Mouse (Mus musculus) neural tube, embryonic 13.5 days (tissue): Measurements from ENCODE around the gene Lhb. TPM values are rescaled to one million over a fixed set of nuclear protein-coding genes. Genes with fewer than 3 reads are reported as not detected.

ENCODE experiments used
- ATAC-seq: fragments of 200-750 bp; cut with Nextera tagmentation; 2 replicates; pipeline ENCODE4 v1.8.0; 2017; ENCODE audit warnings: low read depth, mild to moderate bottlenecking, moderate TSS enrichment, moderate library complexity
- H3K27ac ChIP-seq: fragments of 300-500 bp; sonication (generic); replicated peaks from 2 replicates; pipeline ENCODE4 v1.5.1; 2015; ENCODE audit warnings: moderate library complexity, mild to moderate bottlenecking, inconsistent platforms
- H3K27me3 ChIP-seq: fragments of 300-500 bp; sonication (generic); 2 replicates; pipeline ENCODE4 v1.6.1; 2015; ENCODE audit warnings: mild to moderate bottlenecking, inconsistent platforms
- H3K36me3 ChIP-seq: fragments of 300-500 bp; sonication (generic); 2 replicates; pipeline ENCODE4 v1.6.1; 2015; ENCODE audit warnings: mild to moderate bottlenecking, inconsistent platforms
- H3K4me1 ChIP-seq: fragments of 300-500 bp; sonication (generic); replicated peaks from 2 replicates; pipeline ENCODE4 v1.6.1; 2015; ENCODE audit warnings: inconsistent platforms
- H3K4me2 ChIP-seq: fragments of 300-500 bp; sonication (generic); 2 replicates; pipeline ENCODE4 v1.6.1; 2015; ENCODE audit warnings: inconsistent platforms, mild to moderate bottlenecking, moderate library complexity
- H3K4me3 ChIP-seq: fragments of 300-500 bp; sonication (generic); 2 replicates; pipeline ENCODE4 v1.5.1; 2015; ENCODE audit warnings: mild to moderate bottlenecking, inconsistent platforms
- H3K9ac ChIP-seq: fragments of 300-500 bp; sonication (generic); 2 replicates; pipeline ENCODE4 v1.6.1; 2015; ENCODE audit warnings: moderate library complexity, mild to moderate bottlenecking, inconsistent platforms
- H3K9me3 ChIP-seq: fragments of 300-500 bp; sonication (generic); 2 replicates; pipeline ENCODE4 v1.6.1; 2016; ENCODE audit warnings: inconsistent platforms
- WGBS: fragments of 180-500 bp; shearing (Covaris S2); methylation state at CpG from one replicate; pipeline ENCODE4 v1.1.7; 2015; 5-methylcytosine and 5-hydroxymethylcytosine counted together
- microRNA-seq: library from miRNA; unstranded; fragments of <30 nt; microRNA quantifications from one replicate; pipeline ENCODE4, GENCODE M21; 2016
- polyA plus RNA-seq: library from polyadenylated mRNA; unstranded; fragments of >200 nt; fragmentation: Nextera tagmentation; extraction: Ambion mirVana; gene quantifications from 2 replicates; pipeline ENCODE4 v1.2.1, GENCODE M21; 2015

The Lhb gene
- polyA plus RNA-seq, 1 experiment from 2014 or later, result not detected

DNA sequence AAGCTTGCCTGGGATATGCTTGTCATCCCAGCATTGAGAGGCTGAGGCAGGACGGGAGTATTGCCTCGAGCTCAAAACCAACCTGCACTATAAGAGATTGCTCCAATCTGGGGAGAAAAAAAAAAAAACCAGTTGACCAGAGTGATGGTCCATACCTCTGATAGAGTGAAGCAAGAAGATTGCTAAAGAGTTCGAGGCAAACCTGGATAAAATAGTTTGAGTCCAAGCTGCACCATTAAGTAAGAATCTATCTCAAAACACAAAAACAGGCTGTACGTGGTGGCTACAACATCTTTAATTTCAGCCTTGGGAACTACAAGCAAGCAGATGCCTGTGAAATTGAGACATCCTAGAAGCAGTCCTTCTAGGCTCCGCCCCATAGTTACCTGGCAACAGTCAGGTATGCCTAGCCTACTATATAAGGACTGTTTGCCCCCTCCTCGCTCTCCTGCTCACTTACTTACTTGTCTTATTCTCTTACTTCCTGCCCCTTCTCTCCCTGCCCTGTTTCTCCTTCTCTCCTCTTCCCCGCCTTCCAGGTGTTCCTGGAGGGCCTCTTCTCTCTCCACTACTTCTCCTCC is 46.6 kb downstream of the Lhb start:
- Histone ChIP-seq H3K27me3 (no peaks in the 10 kb centered on the region), H3K9ac (peak overlapping the region; percentile 65), H3K4me1 (peaks cover 31% of the 10 kb centered on the region), H3K4me2 (peak overlapping the region; percentile 87), H3K9me3 (no peaks in the 10 kb centered on the region), H3K36me3 (peaks cover 35% of the 10 kb centered on the region), H3K4me3 (peak overlapping the region; percentile 94), H3K27ac (no peak overlapping the region)
- ATAC-seq, result peak; percentile 32; the same call in 1 of the 2 replicates
- 39% methylated on average over 7 of the region's 7 CpGs for WGBS

DNA sequence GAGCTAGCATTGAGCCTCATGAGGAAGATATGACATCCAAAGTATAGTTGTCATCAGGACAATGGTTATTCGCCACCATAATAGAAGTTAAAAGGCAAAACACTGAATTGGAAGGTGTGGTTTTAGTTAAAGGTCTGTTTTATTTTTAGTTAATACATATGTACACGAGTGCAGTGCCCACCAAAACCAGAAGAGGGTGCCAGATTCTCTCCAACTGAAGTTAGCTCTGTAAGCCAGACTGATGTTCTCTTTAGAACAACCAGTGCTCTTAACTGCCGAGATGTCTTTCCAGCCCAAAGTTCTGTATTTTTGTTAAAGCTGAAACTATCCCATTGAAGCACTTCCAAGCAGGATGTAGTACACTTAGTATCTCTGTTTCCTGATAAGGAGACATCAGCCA is 50.2 kb downstream of the Lhb start:
- H3K27ac ChIP-seq, result no peak overlapping the region
- peaks cover 11% of the 10 kb centered on the region for H3K4me1 ChIP-seq
- no peak for ATAC-seq
- H3K9me3 ChIP-seq, result no peaks in the 10 kb centered on the region
- H3K4me3 ChIP-seq, result no peak overlapping the region
- WGBS, result 6% methylated on average over 3 of the region's 3 CpGs
- H3K9ac ChIP-seq, result no peak overlapping the region
- no peak overlapping the region for H3K4me2 ChIP-seq
- H3K27me3 ChIP-seq, result no peaks in the 10 kb centered on the region
- no peaks in the 10 kb centered on the region for H3K36me3 ChIP-seq

Small RNA genes within 50 kb of the gene (microRNA-seq; reads per million reads assigned to microRNA genes)
- not detected for gene Gm22133

Other genes starting within 250 kb of the Lhb start
- gene Gfy, start 241.3 kb upstream of the Lhb start, polyA plus RNA-seq, result not detected in 2 replicates
- gene Pth2, start 239.8 kb upstream of the Lhb start, polyA plus RNA-seq, result not detected in 2 replicates
- gene Ccdc155, start 215.9 kb upstream of the Lhb start, polyA plus RNA-seq, result 0.29 and 0.45 TPM in 2 replicates
- 14.6 and 19.8 TPM in 2 replicates for gene Dkkl1, start 208.7 kb upstream of the Lhb start, polyA plus RNA-seq
- 65.9 and 85.5 TPM in 2 replicates for gene Tead2, start 205.1 kb upstream of the Lhb start, polyA plus RNA-seq
- 1.5 and 1.8 TPM in 2 replicates for gene Cd37, start 181.7 kb upstream of the Lhb start, polyA plus RNA-seq
- gene Slc6a16, start 179.7 kb upstream of the Lhb start, polyA plus RNA-seq, result 0.18 and 0.27 TPM in 2 replicates
- gene Slc6a21, start 143.3 kb upstream of the Lhb start, polyA plus RNA-seq, result not detected in 2 replicates
- gene Trpm4, start 87.0 kb upstream of the Lhb start, polyA plus RNA-seq, result 7.1 and 7.2 TPM in 2 replicates
- gene Hrc, start 85.5 kb upstream of the Lhb start, polyA plus RNA-seq, result 0.55 and 0.74 TPM in 2 replicates
- gene Ppfia3, start 53.8 kb upstream of the Lhb start, polyA plus RNA-seq, result 18.4 and 20.3 TPM in 2 replicates
- gene Lin7b, start 50.2 kb upstream of the Lhb start, polyA plus RNA-seq, result 11.1 and 11.6 TPM in 2 replicates
- gene Snrnp70, start 25.1 kb upstream of the Lhb start, polyA plus RNA-seq, result 186 and 225 TPM in 2 replicates
- not detected in 2 replicates for gene Kcna7, start 15.2 kb upstream of the Lhb start, polyA plus RNA-seq
- not detected in 2 replicates for gene Ntf5, start 7.1 kb upstream of the Lhb start, polyA plus RNA-seq
- 21.5 and 25.9 TPM in 2 replicates for gene Gys1, start 14.0 kb downstream of the Lhb start, polyA plus RNA-seq
- gene Ruvbl2, start 17.3 kb downstream of the Lhb start, polyA plus RNA-seq, result 89.7 and 111 TPM in 2 replicates
- gene Ftl1, start 39.1 kb downstream of the Lhb start, polyA plus RNA-seq, result 6,282 and 6,442 TPM in 2 replicates
- gene Bax, start 46.1 kb downstream of the Lhb start, polyA plus RNA-seq, result 184 and 237 TPM in 2 replicates
- 0.13 and 0.29 TPM in 2 replicates for gene Tulp2, start 61.1 kb downstream of the Lhb start, polyA plus RNA-seq
- not detected in 2 replicates for gene Gm45808, start 66.0 kb downstream of the Lhb start, polyA plus RNA-seq
- 3.2 and 3.4 TPM in 2 replicates for gene Dhdh, start 68.0 kb downstream of the Lhb start, polyA plus RNA-seq
- 116 and 121 TPM in 2 replicates for gene Nucb1, start 89.6 kb downstream of the Lhb start, polyA plus RNA-seq
- gene Ppp1r15a, start 105.4 kb downstream of the Lhb start, polyA plus RNA-seq, result 17.2 and 20.9 TPM in 2 replicates
- 4.1 and 7.9 TPM in 2 replicates for gene Plekha4, start 105.5 kb downstream of the Lhb start, polyA plus RNA-seq
- 0.52 and 1.7 TPM in 2 replicates for gene Hsd17b14, start 134.1 kb downstream of the Lhb start, polyA plus RNA-seq
- 24.0 and 24.1 TPM in 2 replicates for gene Bcat2, start 149.3 kb downstream of the Lhb start, polyA plus RNA-seq
- not detected in 2 replicates for gene Fgf21, start 194.7 kb downstream of the Lhb start, polyA plus RNA-seq
- gene Fut1, start 196.5 kb downstream of the Lhb start, polyA plus RNA-seq, result not detected in 2 replicates
- gene Izumo1, start 201.0 kb downstream of the Lhb start, polyA plus RNA-seq, result 0.10 TPM in 1 of 2 replicates, not detected in the other
- gene Rasip1, start 206.7 kb downstream of the Lhb start, polyA plus RNA-seq, result 13.1 TPM in 2 replicates
- gene Mamstr, start 219.2 kb downstream of the Lhb start, polyA plus RNA-seq, result 3.1 and 3.4 TPM in 2 replicates
- 0.15 TPM in 1 of 2 replicates, not detected in the other for gene Fut2, start 245.6 kb downstream of the Lhb start, polyA plus RNA-seq